Mouse (Mus musculus) embryonic facial prominence, embryonic 11.5 days (tissue): ENCODE measurements around the gene Spryd3. TPM values are rescaled to one million over a fixed set of nuclear protein-coding genes. Genes with fewer than 3 reads are reported as not detected.
A peak's percentile ranks its signal among the peaks of the same experiment; 100 is the strongest.
"Not testable (repeated sequence)": the region's sequence is repeated elsewhere in the genome, so short reads cannot be mapped to it uniquely, and the experiment has no call there.

Experiments used
- ATAC-seq: fragments of 200-750 bp; cut with Nextera tagmentation; replicated peaks from 2 replicates; pipeline ENCODE4 v1.8.0; 2017; ENCODE audit warnings: low read depth; ENCODE audit not compliant: insufficient number of reproducible peaks, low FRiP score, low TSS enrichment
- DNase-seq: peaks from one replicate; pipeline ENCODE4 v3.0.0-alpha.2; 2015; ENCODE audit warnings: low spot score
- H3K27ac ChIP-seq: fragments of 300-500 bp; sonication (generic); replicated peaks from 2 replicates; pipeline ENCODE4 v1.5.1; 2014; ENCODE audit warnings: mild to moderate bottlenecking, low read depth, low read length, control low read depth
- H3K27me3 ChIP-seq: fragments of 300-500 bp; sonication (generic); 2 replicates; pipeline ENCODE4 v1.6.1; 2014; ENCODE audit warnings: mild to moderate bottlenecking, low read length, moderate library complexity, mixed read lengths; ENCODE audit not compliant: control insufficient read depth, insufficient read depth
- H3K36me3 ChIP-seq: fragments of 300-500 bp; sonication (generic); replicated peaks from 2 replicates; pipeline ENCODE4 v1.6.1; 2014; ENCODE audit warnings: low read depth, mild to moderate bottlenecking, low read length, moderate library complexity, mixed read lengths; ENCODE audit not compliant: control insufficient read depth, insufficient read depth
- H3K4me1 ChIP-seq: fragments of 300-500 bp; sonication (generic); 2 replicates; pipeline ENCODE4 v1.6.1; 2014; ENCODE audit warnings: low read length, mixed read lengths; ENCODE audit not compliant: control insufficient read depth, insufficient read depth
- H3K4me2 ChIP-seq: fragments of 300-500 bp; sonication (generic); 2 replicates; pipeline ENCODE4 v1.6.1; 2014; ENCODE audit warnings: low read depth, mild to moderate bottlenecking, control low read depth, low read length, moderate library complexity
- H3K4me3 ChIP-seq: fragments of 300-500 bp; sonication (generic); 2 replicates; pipeline ENCODE4 v1.5.1; 2014; ENCODE audit warnings: low read depth, low read length, control low read depth
- H3K9ac ChIP-seq: fragments of 300-500 bp; sonication (generic); replicated peaks from 2 replicates; pipeline ENCODE4 v1.6.1; 2014; ENCODE audit warnings: mild to moderate bottlenecking, control low read depth, low read length
- H3K9me3 ChIP-seq: fragments of 300-500 bp; sonication (generic); replicated peaks from 2 replicates; pipeline ENCODE4 v1.6.1; 2016; ENCODE audit warnings: mild to moderate bottlenecking, low read length, inconsistent platforms, mixed read lengths; ENCODE audit not compliant: control insufficient read depth
- WGBS: fragments of 180-500 bp; shearing (Covaris S2); extraction: QIAGEN DNeasy Blood & Tissue Kit; methylation state at CpG from one replicate; pipeline ENCODE4 v1.1.7; 2014; 5-methylcytosine and 5-hydroxymethylcytosine counted together
- polyA plus RNA-seq: library from polyadenylated mRNA; unstranded; fragments of >200 nt; fragmentation: Nextera tagmentation; extraction: Ambion mirVana; gene quantifications from 2 replicates; pipeline ENCODE4 v1.2.1, GENCODE M21; 2014

The Spryd3 gene
- polyA plus RNA-seq, 1 experiment from 2014 or later: 8.2 TPM

GRCm38 (mm10) chr15:102173581-102173980, 37.5 kb upstream of the Spryd3 start:
- no peaks in the 10 kb centered on the region for H3K27me3 ChIP-seq
- 63% methylated on average over 3 of the region's 3 CpGs for WGBS

DNA sequence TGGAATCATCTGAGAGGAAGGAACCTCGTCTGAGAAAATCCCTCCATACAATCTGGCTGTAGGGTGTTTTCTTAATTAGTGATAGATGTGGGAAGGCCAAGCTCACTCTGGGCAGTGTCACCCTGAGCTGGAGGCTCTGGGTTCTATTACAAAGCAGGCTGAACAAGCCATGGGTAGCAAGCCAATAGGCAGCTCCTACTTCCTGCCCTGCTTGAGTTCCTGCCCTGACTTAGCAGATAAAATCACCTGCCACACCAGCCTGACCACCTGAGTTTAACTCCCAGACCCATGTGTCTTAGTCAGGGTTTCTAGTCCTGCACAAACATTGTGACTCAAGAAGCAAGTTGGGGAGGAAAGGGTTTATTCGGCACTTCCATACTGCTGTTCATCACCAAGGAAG, 33.0 kb upstream of the Spryd3 start:
- ATAC-seq: no peak
- H3K36me3 ChIP-seq: no peaks in the 10 kb centered on the region
- no peaks in the 10 kb centered on the region for H3K9me3 ChIP-seq
- no peak overlapping the region for H3K27ac ChIP-seq
- no peak overlapping the region for H3K9ac ChIP-seq
- no peak for DNase-seq
- 59% methylated on average over 2 of the region's 2 CpGs for WGBS
- H3K4me2 ChIP-seq: no peak overlapping the region
- H3K4me1 ChIP-seq: no peaks in the 10 kb centered on the region
- H3K27me3 ChIP-seq: no peaks in the 10 kb centered on the region
- H3K4me3 ChIP-seq: no peak overlapping the region

More at GRCm38 (mm10) chr15:102173581-102173980, 37.5 kb upstream of the Spryd3 start:
- Histone ChIP-seq H3K4me3 (no peak overlapping the region), H3K27ac (no peak overlapping the region), H3K9me3 (no peaks in the 10 kb centered on the region), H3K36me3 (no peaks in the 10 kb centered on the region), H3K4me1 (no peaks in the 10 kb centered on the region), H3K9ac (no peak overlapping the region), H3K4me2 (no peak overlapping the region)
- DNase-seq (no peak), ATAC-seq (no peak)

- DNase-seq: peak; percentile 72
- Histone ChIP-seq H3K4me3 (no peak overlapping the region), H3K9me3 (no peaks in the 10 kb centered on the region), H3K4me1 (no peaks in the 10 kb centered on the region), H3K4me2 (no peak overlapping the region), H3K9ac (no peak overlapping the region), H3K27me3 (no peaks in the 10 kb centered on the region), H3K27ac (peak overlapping the region; percentile 29; the same call in 1 of the 2 replicates), H3K36me3 (no peaks in the 10 kb centered on the region)
- peak; percentile 63; the same call in 1 of the 2 replicates for ATAC-seq
- WGBS: 29% methylated on average over 6 of the region's 6 CpGs
Measured at GRCm38 (mm10) chr15:102167620-102168021, 31.6 kb upstream of the Spryd3 start.

GRCm38 (mm10) chr15:102165468-102166100, 29.6 kb upstream of the Spryd3 start:
- Histone ChIP-seq H3K4me2 (no peak overlapping the region), H3K9ac (no peak overlapping the region; the same call in 1 of the 2 replicates), H3K4me3 (no peak overlapping the region), H3K36me3 (no peaks in the 10 kb centered on the region), H3K27me3 (no peaks in the 10 kb centered on the region), H3K27ac (no peak overlapping the region), H3K4me1 (no peaks in the 10 kb centered on the region), H3K9me3 (no peaks in the 10 kb centered on the region)
- 30% methylated on average over 6 of the region's 6 CpGs for WGBS
- peak; percentile 26 for DNase-seq
- ATAC-seq: no peak

DNA sequence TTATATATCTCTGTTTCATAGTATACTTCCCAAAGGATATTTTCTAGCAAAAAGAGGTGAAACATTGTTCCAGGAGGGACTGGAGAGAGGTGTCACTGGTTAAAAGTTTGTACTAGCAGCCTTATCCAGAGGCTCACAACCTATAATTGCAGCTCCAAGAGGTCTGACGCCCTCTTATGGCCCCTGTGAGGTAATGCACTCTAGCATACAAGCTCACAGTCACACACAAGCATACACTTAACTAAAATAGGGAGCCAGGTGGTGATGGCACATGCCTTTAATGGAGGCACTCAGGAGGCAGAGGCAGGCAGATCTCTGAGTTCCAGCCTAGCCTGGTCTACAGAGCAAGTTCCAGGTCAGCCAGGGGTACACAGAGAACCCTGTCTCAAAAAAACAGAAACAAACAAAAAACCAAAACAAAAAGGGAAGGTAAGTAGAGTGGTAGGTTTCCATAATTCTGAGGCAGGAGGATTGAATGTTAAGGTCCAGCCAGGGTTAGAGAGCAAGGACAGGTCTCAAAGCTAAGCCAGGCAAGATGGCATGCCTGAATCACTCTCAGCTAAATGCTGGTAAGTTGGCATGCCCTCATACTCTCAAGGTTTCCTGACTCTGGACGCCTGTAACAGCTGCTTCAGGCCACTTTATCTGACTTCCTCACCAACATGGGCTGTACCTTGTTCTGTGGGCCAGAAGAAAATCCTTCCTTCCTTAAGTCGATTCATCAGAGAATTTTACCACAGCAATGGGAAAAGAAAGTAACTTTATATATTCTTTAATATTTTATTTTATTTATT, 28.1 kb upstream of the Spryd3 start:
- H3K9me3 ChIP-seq: no peaks in the 10 kb centered on the region
- no peak overlapping the region for H3K4me2 ChIP-seq
- WGBS: 65% methylated on average over 3 of the region's 3 CpGs
- H3K27me3 ChIP-seq: no peaks in the 10 kb centered on the region
- no peak for DNase-seq
- H3K4me1 ChIP-seq: no peaks in the 10 kb centered on the region
- H3K36me3 ChIP-seq: no peaks in the 10 kb centered on the region
- H3K4me3 ChIP-seq: no peak overlapping the region
- H3K9ac ChIP-seq: no peak overlapping the region
- no peak overlapping the region for H3K27ac ChIP-seq
- ATAC-seq: no peak

DNA sequence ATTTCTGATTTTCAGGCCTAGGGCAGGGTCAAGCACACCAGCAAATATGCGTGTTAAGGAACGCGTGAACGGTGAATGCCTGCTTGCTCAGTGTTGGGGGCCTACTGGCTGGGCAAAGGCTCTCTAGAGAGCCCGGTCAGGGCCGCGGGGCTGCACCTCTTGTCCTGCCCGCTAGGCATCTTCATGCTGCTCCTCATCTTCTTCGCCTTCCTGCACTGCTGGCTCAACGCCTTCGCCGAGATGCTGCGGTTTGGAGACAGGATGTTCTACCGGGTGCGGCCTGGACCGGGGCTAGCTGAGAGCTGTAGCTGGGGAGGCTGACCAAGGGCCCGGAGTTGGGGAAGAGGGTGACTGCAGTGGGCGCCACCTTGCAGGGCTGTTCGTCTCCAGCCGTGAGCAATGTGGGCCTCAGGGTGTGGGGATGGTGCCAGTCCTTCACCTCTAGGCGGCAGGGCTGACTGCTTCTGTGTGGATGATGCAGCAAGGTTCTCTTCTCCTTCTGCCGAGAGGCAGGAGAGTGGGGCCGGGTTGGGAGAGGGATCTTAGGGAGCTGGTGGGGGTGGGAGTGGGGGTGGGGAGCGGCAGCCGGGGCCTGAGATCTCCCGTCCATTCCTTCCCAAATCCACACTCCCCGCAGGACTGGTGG, 24.5 kb upstream of the Spryd3 start:
- Histone ChIP-seq H3K36me3 (no peaks in the 10 kb centered on the region), H3K4me3 (no peak overlapping the region), H3K9me3 (no peaks in the 10 kb centered on the region), H3K4me1 (no peaks in the 10 kb centered on the region), H3K27ac (no peak overlapping the region), H3K27me3 (no peaks in the 10 kb centered on the region), H3K4me2 (no peak overlapping the region), H3K9ac (no peak overlapping the region)
- no peak for DNase-seq
- ATAC-seq: no peak
- 60% methylated on average over 26 of the region's 27 CpGs for WGBS

- no peak overlapping the region for H3K4me2 ChIP-seq
- H3K4me3 ChIP-seq: no peak overlapping the region
- no peak overlapping the region for H3K27ac ChIP-seq
- no peaks in the 10 kb centered on the region for H3K4me1 ChIP-seq
- WGBS: 34% methylated on average over 20 of the region's 20 CpGs
- H3K27me3 ChIP-seq: no peaks in the 10 kb centered on the region
- no peaks in the 10 kb centered on the region for H3K9me3 ChIP-seq
- no peak overlapping the region for H3K9ac ChIP-seq
- peak; percentile 25 for DNase-seq
- peak; percentile 49 for ATAC-seq
- H3K36me3 ChIP-seq: no peaks in the 10 kb centered on the region
Measured at GRCm38 (mm10) chr15:102156836-102157235, 20.8 kb upstream of the Spryd3 start.

GRCm38 (mm10) chr15:102155006-102155405, 19.0 kb upstream of the Spryd3 start:
- WGBS: 90% methylated on average over 6 of the region's 6 CpGs
- not testable (repeated sequence) for H3K9ac ChIP-seq, H3K4me1 ChIP-seq, H3K27me3 ChIP-seq, ATAC-seq, H3K36me3 ChIP-seq, H3K9me3 ChIP-seq, H3K4me2 ChIP-seq, H3K27ac ChIP-seq, DNase-seq, H3K4me3 ChIP-seq
